Mouse (Mus musculus): ENCODE data around the gene Gpatch1. TPM values are rescaled to one million over a fixed set of nuclear protein-coding genes. Genes with fewer than 3 reads are reported as not detected.
A peak's percentile ranks its signal among the peaks of the same experiment; 100 is the strongest.
"Not testable (repeated sequence)": the region's sequence is repeated elsewhere in the genome, so short reads cannot be mapped to it uniquely, and the experiment has no call there.

Gpatch1 gene
- total RNA-seq, 1 experiment: 11.0 TPM

DNA sequence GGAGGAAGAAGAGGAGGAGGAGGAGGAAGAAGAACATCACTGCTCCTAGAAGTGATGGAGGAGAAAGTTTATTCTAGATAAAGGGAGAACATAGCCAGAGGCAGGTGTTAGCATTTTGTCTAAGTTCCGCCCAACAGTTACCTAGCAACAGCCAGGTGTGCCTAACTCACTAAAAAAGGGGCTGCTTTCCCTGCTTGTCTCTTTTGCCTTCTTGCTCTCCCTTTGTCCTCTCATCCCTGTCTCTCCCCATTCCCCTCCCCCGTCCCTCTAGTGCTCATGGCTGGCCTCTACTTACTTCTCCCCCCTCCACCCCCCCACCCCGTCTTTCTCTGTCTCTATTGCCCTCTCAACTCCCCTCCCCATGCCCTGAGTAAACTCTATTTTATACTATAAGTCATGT, 3.9 kb upstream of the Gpatch1 start:
- Histone ChIP-seq H3K27ac (ENCODE audit: insufficient read depth, low read depth, low read length, poor library complexity, severe bottlenecking) (peak overlapping the region; percentile 95), H3K4me1 (ENCODE audit: control insufficient read depth in 2 of 2, insufficient read depth in 2 of 2, low read length in 2 of 2, poor library complexity in 1 of 2) (peaks cover 1 to 14% of the 10 kb centered on the region in 2 experiments; a peak in 3 of 4 replicates), H3K36me3 (ENCODE audit: control insufficient read depth, insufficient read depth, low read length, poor library complexity, severe bottlenecking) (no peaks in the 10 kb centered on the region), H3K9me3 (ENCODE audit: control insufficient read depth, insufficient read depth, low read depth, low read length) (no peaks in the 10 kb centered on the region), H3K9ac (ENCODE audit: insufficient read depth, low read depth, low read length, poor library complexity, severe bottlenecking) (peak overlapping the region; percentile 73; the same call in 1 of the 2 replicates), H3K4me3 (ENCODE audit: insufficient read depth in 1 of 2, low read depth in 1 of 2, low read length in 2 of 2, poor library complexity in 1 of 2, severe bottlenecking in 1 of 2) (peak overlapping the region; percentile 47 to 48; a peak in 3 of 4 replicates)
- peak; percentile 31 for DNase-seq (ENCODE audit: low read depth, low spot score)
- in situ Hi-C loops (cut with MboI; ENCODE audit: low sequenced_read_pairs in 2 of 2, unreplicated experiment in 2 of 2): no loop called here
- TF ChIP-seq ZNF384 (IDR thresholded peaks at IDR 0.05; ENCODE audit: low read depth, low read length): no peak
- no peak for TF ChIP-seq ZC3H11A (IDR thresholded peaks at IDR 0.05; ENCODE audit: borderline replicate concordance, low read depth, low read length)
- no peak for TF ChIP-seq CHD2 (IDR thresholded peaks at IDR 0.05; ENCODE audit: low read depth, low read length)
- no peak for TF ChIP-seq MAFK (IDR thresholded peaks at IDR 0.05; ENCODE audit: insufficient read depth, low read depth, low read length)
- TF ChIP-seq HCFC1 (IDR thresholded peaks at IDR 0.05; ENCODE audit: borderline replicate concordance, insufficient read depth, low read length): no peak

DNA sequence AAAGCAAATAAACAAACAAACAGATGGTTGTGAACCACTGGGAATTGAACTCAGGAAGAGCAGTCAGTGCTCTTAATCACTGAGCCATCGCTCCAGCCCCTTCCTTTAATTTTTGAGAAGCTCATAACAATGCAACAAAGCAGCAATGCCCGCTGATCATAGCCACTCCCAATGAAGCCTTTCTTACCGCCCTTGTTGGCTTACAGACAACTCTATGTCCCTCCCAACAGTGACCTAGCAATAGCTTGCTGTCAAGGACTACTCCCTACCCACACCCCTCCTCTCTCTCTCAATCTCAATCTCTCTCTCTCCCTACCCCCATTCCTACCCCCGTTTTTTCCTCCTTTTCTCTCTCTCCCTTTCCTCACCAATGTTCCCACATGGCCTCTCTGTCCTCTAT, 1.5 kb upstream of the Gpatch1 start:
- Histone ChIP-seq H3K27ac (ENCODE audit: insufficient read depth, low read depth, low read length, poor library complexity, severe bottlenecking) (no peak overlapping the region; the same call in 1 of the 2 replicates), H3K9ac (ENCODE audit: insufficient read depth, low read depth, low read length, poor library complexity, severe bottlenecking) (no peak overlapping the region), H3K4me3 (ENCODE audit: insufficient read depth in 1 of 2, low read depth in 1 of 2, low read length in 2 of 2, poor library complexity in 1 of 2, severe bottlenecking in 1 of 2) (no peak overlapping the region), H3K4me1 (ENCODE audit: control insufficient read depth in 2 of 2, insufficient read depth in 2 of 2, low read length in 2 of 2, poor library complexity in 1 of 2) (peaks cover 1 to 16% of the 10 kb centered on the region in 2 experiments; a peak in 3 of 4 replicates), H3K9me3 (ENCODE audit: control insufficient read depth, insufficient read depth, low read depth, low read length) (no peaks in the 10 kb centered on the region), H3K36me3 (ENCODE audit: control insufficient read depth, insufficient read depth, low read length, poor library complexity, severe bottlenecking) (no peaks in the 10 kb centered on the region)
- in situ Hi-C loops (cut with MboI; ENCODE audit: low sequenced_read_pairs in 2 of 2, unreplicated experiment in 2 of 2): no loop called here
- no peak for TF ChIP-seq ZNF384 (IDR thresholded peaks at IDR 0.05; ENCODE audit: low read depth, low read length)
- no peak for TF ChIP-seq MAFK (IDR thresholded peaks at IDR 0.05; ENCODE audit: insufficient read depth, low read depth, low read length)
- no peak for TF ChIP-seq CHD2 (IDR thresholded peaks at IDR 0.05; ENCODE audit: low read depth, low read length)
- no peak for TF ChIP-seq ZC3H11A (IDR thresholded peaks at IDR 0.05; ENCODE audit: borderline replicate concordance, low read depth, low read length)
- TF ChIP-seq HCFC1 (IDR thresholded peaks at IDR 0.05; ENCODE audit: borderline replicate concordance, insufficient read depth, low read length): no peak
- peak; percentile 36 for DNase-seq (ENCODE audit: low read depth, low spot score)

DNA sequence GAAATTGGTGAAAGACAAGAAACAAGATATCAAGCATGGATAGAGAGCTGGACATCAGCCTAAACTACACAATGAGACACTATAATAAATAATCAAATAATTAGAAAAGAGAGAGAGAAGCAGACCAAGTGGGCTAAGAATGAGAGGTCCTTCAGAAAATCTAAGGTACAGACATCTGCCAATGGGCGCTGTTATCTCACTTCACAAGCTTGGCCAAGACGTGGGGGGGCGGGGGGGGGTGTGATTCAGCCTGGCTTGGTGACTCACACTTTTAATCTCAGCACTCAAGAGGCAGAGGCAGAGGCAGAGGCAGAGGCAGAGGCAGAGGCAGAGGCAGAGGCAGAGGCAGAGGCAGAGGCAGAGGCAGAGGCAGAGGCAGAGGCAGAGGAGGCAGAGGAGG, 981 bp upstream of the Gpatch1 start:
- H3K27ac ChIP-seq (ENCODE audit: insufficient read depth, low read depth, low read length, poor library complexity, severe bottlenecking); DNase-seq (ENCODE audit: low read depth, low spot score); H3K4me3 ChIP-seq (ENCODE audit: insufficient read depth in 1 of 2, low read depth in 1 of 2, low read length in 2 of 2, poor library complexity in 1 of 2, severe bottlenecking in 1 of 2); H3K36me3 ChIP-seq (ENCODE audit: control insufficient read depth, insufficient read depth, low read length, poor library complexity, severe bottlenecking); in situ Hi-C loops (cut with MboI; ENCODE audit: low sequenced_read_pairs in 2 of 2, unreplicated experiment in 2 of 2); H3K9ac ChIP-seq (ENCODE audit: insufficient read depth, low read depth, low read length, poor library complexity, severe bottlenecking); H3K9me3 ChIP-seq (ENCODE audit: control insufficient read depth, insufficient read depth, low read depth, low read length): not testable (repeated sequence)
- peaks cover 1 to 19% of the 10 kb centered on the region in 2 experiments; a peak in 3 of 4 replicates for H3K4me1 ChIP-seq (ENCODE audit: control insufficient read depth in 2 of 2, insufficient read depth in 2 of 2, low read length in 2 of 2, poor library complexity in 1 of 2)

DNA sequence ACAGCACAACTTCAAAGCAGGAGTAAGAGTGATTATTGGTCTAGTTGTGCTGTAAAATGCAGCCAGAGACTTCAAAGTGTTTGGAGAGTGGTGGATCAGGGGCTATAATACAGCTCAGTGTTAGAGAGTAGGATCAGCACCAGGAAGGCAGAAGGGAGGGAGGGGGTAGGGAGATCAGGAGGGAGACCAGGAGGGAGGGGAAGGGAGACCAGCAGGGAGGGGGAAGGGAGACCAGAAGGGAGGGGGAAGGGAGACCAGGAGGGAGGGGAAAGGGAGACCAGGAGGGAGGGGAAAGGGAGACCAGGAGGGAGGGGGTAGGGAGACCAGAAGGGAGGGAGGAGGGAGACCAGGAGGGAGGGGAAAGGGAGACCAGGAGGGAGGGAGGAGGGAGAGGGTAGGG, 4.1 kb downstream of the Gpatch1 start:
- peaks cover 3% of the 10 kb centered on the region for H3K36me3 ChIP-seq (ENCODE audit: control insufficient read depth, insufficient read depth, low read length, poor library complexity, severe bottlenecking)
- H3K9ac ChIP-seq (ENCODE audit: insufficient read depth, low read depth, low read length, poor library complexity, severe bottlenecking): no peak overlapping the region
- H3K27ac ChIP-seq (ENCODE audit: insufficient read depth, low read depth, low read length, poor library complexity, severe bottlenecking): no peak overlapping the region
- peaks cover 1 to 7% of the 10 kb centered on the region in 2 experiments; a peak in 3 of 4 replicates for H3K4me1 ChIP-seq (ENCODE audit: control insufficient read depth in 2 of 2, insufficient read depth in 2 of 2, low read length in 2 of 2, poor library complexity in 1 of 2)
- H3K9me3 ChIP-seq (ENCODE audit: control insufficient read depth, insufficient read depth, low read depth, low read length): no peaks in the 10 kb centered on the region
- no peak for DNase-seq (ENCODE audit: low read depth, low spot score)
- no peak overlapping the region for H3K4me3 ChIP-seq (ENCODE audit: insufficient read depth in 1 of 2, low read depth in 1 of 2, low read length in 2 of 2, poor library complexity in 1 of 2, severe bottlenecking in 1 of 2)
- TF ChIP-seq CHD2 (IDR thresholded peaks at IDR 0.05; ENCODE audit: low read depth, low read length) (no peak), HCFC1 (IDR thresholded peaks at IDR 0.05; ENCODE audit: borderline replicate concordance, insufficient read depth, low read length) (no peak), ZNF384 (IDR thresholded peaks at IDR 0.05; ENCODE audit: low read depth, low read length) (no peak), MAFK (IDR thresholded peaks at IDR 0.05; ENCODE audit: insufficient read depth, low read depth, low read length) (no peak), ZC3H11A (IDR thresholded peaks at IDR 0.05; ENCODE audit: borderline replicate concordance, low read depth, low read length) (no peak)
- in situ Hi-C loops (cut with MboI; ENCODE audit: low sequenced_read_pairs in 2 of 2, unreplicated experiment in 2 of 2): no loop called here

DNA sequence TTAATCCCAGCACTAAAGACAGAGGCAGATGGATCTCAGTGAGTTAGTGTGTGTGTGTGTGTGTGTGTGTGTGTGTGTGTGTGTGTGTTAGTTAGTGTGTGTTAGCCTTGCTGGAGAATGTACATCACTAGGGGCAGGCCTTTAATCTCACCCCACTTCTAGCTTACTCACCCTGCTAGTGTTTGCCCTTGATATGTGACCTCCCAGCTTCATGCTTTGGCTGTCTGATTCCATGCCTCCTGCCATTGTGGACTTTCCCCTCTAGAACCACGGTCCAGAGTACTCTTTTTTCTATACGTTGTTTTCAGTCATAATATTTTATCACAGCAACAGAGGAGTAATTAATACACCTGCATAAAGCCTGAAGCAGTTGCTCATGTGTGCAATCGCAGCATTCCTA, 7.0 kb downstream of the Gpatch1 start:
- no peak for DNase-seq (ENCODE audit: low read depth, low spot score)
- no peak overlapping the region for H3K4me3 ChIP-seq (ENCODE audit: insufficient read depth in 1 of 2, low read depth in 1 of 2, low read length in 2 of 2, poor library complexity in 1 of 2, severe bottlenecking in 1 of 2)
- TF ChIP-seq CHD2 (IDR thresholded peaks at IDR 0.05; ENCODE audit: low read depth, low read length) (no peak), HCFC1 (IDR thresholded peaks at IDR 0.05; ENCODE audit: borderline replicate concordance, insufficient read depth, low read length) (no peak), ZNF384 (IDR thresholded peaks at IDR 0.05; ENCODE audit: low read depth, low read length) (no peak), ZC3H11A (IDR thresholded peaks at IDR 0.05; ENCODE audit: borderline replicate concordance, low read depth, low read length) (no peak), MAFK (IDR thresholded peaks at IDR 0.05; ENCODE audit: insufficient read depth, low read depth, low read length) (no peak)
- in situ Hi-C loops (cut with MboI; ENCODE audit: low sequenced_read_pairs in 2 of 2, unreplicated experiment in 2 of 2): no loop called here
- peaks cover 2 to 4% of the 10 kb centered on the region in 2 experiments; a peak in 2 of 4 replicates for H3K4me1 ChIP-seq (ENCODE audit: control insufficient read depth in 2 of 2, insufficient read depth in 2 of 2, low read length in 2 of 2, poor library complexity in 1 of 2)
- no peak overlapping the region for H3K9ac ChIP-seq (ENCODE audit: insufficient read depth, low read depth, low read length, poor library complexity, severe bottlenecking)
- no peaks in the 10 kb centered on the region for H3K9me3 ChIP-seq (ENCODE audit: control insufficient read depth, insufficient read depth, low read depth, low read length)
- peaks cover 6% of the 10 kb centered on the region for H3K36me3 ChIP-seq (ENCODE audit: control insufficient read depth, insufficient read depth, low read length, poor library complexity, severe bottlenecking)
- H3K27ac ChIP-seq (ENCODE audit: insufficient read depth, low read depth, low read length, poor library complexity, severe bottlenecking): no peak overlapping the region

Measured in ES-E14 (cell line).